Comparison of ENCODE assay signal across 7 mouse cellular contexts in the genomic region with DNA sequence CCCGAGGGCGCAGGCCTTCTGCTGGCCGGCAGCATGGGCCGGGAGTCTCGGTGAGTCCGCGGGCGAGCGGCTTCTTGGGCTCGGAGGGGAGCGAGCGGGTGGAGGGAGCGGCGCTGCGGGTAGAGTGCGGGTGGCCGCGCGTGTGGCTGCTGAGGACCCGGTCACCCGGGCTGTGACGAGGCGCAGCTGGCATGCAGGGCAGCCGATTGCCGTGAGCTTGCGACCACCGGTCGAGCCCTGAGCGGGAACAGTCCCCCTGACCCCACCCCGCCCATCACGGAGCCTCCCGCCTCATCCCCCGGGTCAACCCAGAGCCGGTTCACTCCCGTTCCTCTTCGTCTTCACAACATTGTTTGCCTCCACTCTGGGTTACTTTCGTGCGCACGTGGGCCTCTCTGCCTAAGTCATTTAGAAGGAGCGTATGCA. TPM values are rescaled to one million over a fixed set of nuclear protein-coding genes. Genes with fewer than 3 reads are reported as not detected.
DNase-seq lines count a peak whose midpoint lies in the region; ATAC-seq and TF ChIP-seq lines count a peak whose summit lies in the region.

No protein-coding gene starts in this region.

- under 1% methylated on average over 36 of the region's 40 CpGs for WGBS in neural tube, embryonic 11.5 days
- WGBS in limb, embryonic 12.5 days, result 1% methylated on average over 36 of the region's 40 CpGs
- under 1% methylated on average over 40 of the region's 40 CpGs for WGBS in small intestine, adult 2 months

- ATAC-seq in neural tube, embryonic 11.5 days (ENCODE audit: insufficient read depth, low FRiP score, low TSS enrichment), result 0 out of 2 replicates have a peak, but pooled peaks have one; percentile 13
- ATAC-seq in limb, embryonic 12.5 days (ENCODE audit: insufficient number of reproducible peaks, insufficient read depth, low FRiP score, low TSS enrichment, low read depth), result no peak

- H3K4me1 ChIP-seq in neural tube, embryonic 11.5 days (ENCODE audit: control insufficient read depth, insufficient read depth, low read length), result peaks cover 4% of the 10 kb centered on the region; the same call in 1 of the 2 replicates
- peaks cover 29% of the 10 kb centered on the region for H3K4me1 ChIP-seq in erythroblast, embryonic 14.5 days (ENCODE audit: control insufficient read depth)
- H3K4me1 ChIP-seq in limb, embryonic 12.5 days (replicated peaks), result peaks cover 14% of the 10 kb centered on the region
- peaks cover 3% of the 10 kb centered on the region for H3K4me1 ChIP-seq in small intestine, adult 2 months (ENCODE audit: control insufficient read depth, insufficient read depth, insufficient read length, low read length)

- no peaks in the 10 kb centered on the region for H3K27me3 ChIP-seq in neural tube, embryonic 11.5 days (ENCODE audit: control insufficient read depth, insufficient read depth, low read length)
- no peaks in the 10 kb centered on the region for H3K27me3 ChIP-seq in erythroblast, embryonic 14.5 days (ENCODE audit: control insufficient read depth)
- H3K27me3 ChIP-seq in limb, embryonic 12.5 days, result no peaks in the 10 kb centered on the region
- H3K27me3 ChIP-seq in small intestine, adult 2 months (ENCODE audit: control insufficient read depth, insufficient read depth, low read length), result no peaks in the 10 kb centered on the region

- H3K9me3 ChIP-seq in neural tube, embryonic 11.5 days (ENCODE audit: control insufficient read depth, low read length), result no peaks in the 10 kb centered on the region
- H3K9me3 ChIP-seq in erythroblast, embryonic 14.5 days (ENCODE audit: control insufficient read depth, low read length), result no peaks in the 10 kb centered on the region
- H3K9me3 ChIP-seq in limb, embryonic 12.5 days, result no peaks in the 10 kb centered on the region

- H3K9ac ChIP-seq in neural tube, embryonic 11.5 days (ENCODE audit: low read length), result peak overlapping the region; percentile 91
- peak overlapping the region; percentile 84 for H3K9ac ChIP-seq in limb, embryonic 12.5 days (replicated peaks)

- H3K27ac ChIP-seq in neural tube, embryonic 11.5 days (ENCODE audit: low read depth, low read length), result no peak overlapping the region
- 0 out of 2 replicates have a peak overlapping the region, but pooled peaks have one; percentile 56 for H3K27ac ChIP-seq in limb, embryonic 12.5 days
- no peak overlapping the region for H3K27ac ChIP-seq in small intestine, adult 2 months (ENCODE audit: insufficient read depth, low read depth, low read length)

- peak overlapping the region; percentile 90 for H3K4me3 ChIP-seq in neural tube, embryonic 11.5 days (ENCODE audit: low read depth, low read length)
- peak overlapping the region; percentile 79 for H3K4me3 ChIP-seq in erythroblast, embryonic 14.5 days (replicated peaks)
- H3K4me3 ChIP-seq in limb, embryonic 12.5 days (replicated peaks), result peak overlapping the region; percentile 99
- peak overlapping the region; percentile 86 for H3K4me3 ChIP-seq in small intestine, adult 2 months (ENCODE audit: low read depth, low read length)

- no peak for DNase-seq in neural tube, embryonic 11.5 days (ENCODE audit: low spot score)
- DNase-seq in neural tube, embryonic 10.5 days (ENCODE audit: extremely low spot score, low spot score), result no peak
- DNase-seq in thymus, postnatal 4 days, result no peak
- DNase-seq in frontal cortex, adult 2 months (ENCODE audit: extremely low spot score in 1 of 2, low spot score in 1 of 2), result no peak

- TF ChIP-seq POLR2A in small intestine, adult 2 months (IDR thresholded peaks at IDR 0.05; ENCODE audit: low read depth, low read length), result no peak

- peaks cover 2% of the 10 kb centered on the region; the same call in 1 of the 2 replicates for H3K36me3 ChIP-seq in neural tube, embryonic 11.5 days (ENCODE audit: control insufficient read depth, insufficient read depth, low read length)
- H3K36me3 ChIP-seq in erythroblast, embryonic 14.5 days (ENCODE audit: control insufficient read depth), result peaks cover 58% of the 10 kb centered on the region
- H3K36me3 ChIP-seq in limb, embryonic 12.5 days, result peaks cover 58% of the 10 kb centered on the region
- peaks cover 15% of the 10 kb centered on the region for H3K36me3 ChIP-seq in small intestine, adult 2 months (ENCODE audit: control insufficient read depth, insufficient read depth, low read length)

- no peak for TF ChIP-seq CTCF in small intestine, adult 2 months (IDR thresholded peaks at IDR 0.05; ENCODE audit: extremely low read depth, insufficient read length, insufficient replicate concordance, low read depth, low read length)

- peak overlapping the region; percentile 81 for H3K4me2 ChIP-seq in neural tube, embryonic 11.5 days (ENCODE audit: low read depth)
- H3K4me2 ChIP-seq in limb, embryonic 12.5 days, result peak overlapping the region; percentile 87

RNA-seq across cellular contexts. Expression of gene Ddx46, which starts 0.3 kb away (rescaled TPM):
- polyA plus RNA-seq in neural tube, embryonic 11.5 days (2014; fragmentation: Nextera tagmentation; extraction: Ambion mirVana), result 52.9 and 53.4 TPM in 2 replicates
- 1.9 and 2.0 TPM in 2 replicates for polyA plus RNA-seq in erythroblast, embryonic 14.5 days (2012)
- polyA plus RNA-seq in limb, embryonic 12.5 days (2016; fragmentation: Nextera tagmentation; extraction: Ambion mirVana), result 45.1 and 45.3 TPM in 2 replicates
- polyA plus RNA-seq in small intestine, adult 2 months (2012; rRNA removed), result 2.2 and 5.1 TPM in 2 replicates
- polyA plus RNA-seq in frontal cortex, adult 2 months (2012; rRNA removed), result 51.7 and 54.2 TPM in 2 replicates

RNA-seq across cellular contexts. Expression of gene Caml, which starts 12.4 kb away (rescaled TPM):
- 68.0 and 69.2 TPM in 2 replicates for polyA plus RNA-seq in neural tube, embryonic 11.5 days (2014; fragmentation: Nextera tagmentation; extraction: Ambion mirVana)
- 1.9 and 2.3 TPM in 2 replicates for polyA plus RNA-seq in erythroblast, embryonic 14.5 days (2012)
- 59.1 and 60.5 TPM in 2 replicates for polyA plus RNA-seq in limb, embryonic 12.5 days (2016; fragmentation: Nextera tagmentation; extraction: Ambion mirVana)
- polyA plus RNA-seq in small intestine, adult 2 months (2012; rRNA removed), result 3.8 and 5.7 TPM in 2 replicates
- 67.9 and 74.5 TPM in 2 replicates for polyA plus RNA-seq in frontal cortex, adult 2 months (2012; rRNA removed)

RNA-seq across cellular contexts. Expression of gene B4galt7, which starts 35.5 kb away (rescaled TPM):
- polyA plus RNA-seq in neural tube, embryonic 11.5 days (2014; fragmentation: Nextera tagmentation; extraction: Ambion mirVana), result 21.7 and 22.0 TPM in 2 replicates
- 0.39 and 0.50 TPM in 2 replicates for polyA plus RNA-seq in erythroblast, embryonic 14.5 days (2012)
- polyA plus RNA-seq in limb, embryonic 12.5 days (2016; fragmentation: Nextera tagmentation; extraction: Ambion mirVana), result 31.5 and 34.7 TPM in 2 replicates
- polyA plus RNA-seq in small intestine, adult 2 months (2012; rRNA removed), result 11.4 and 16.7 TPM in 2 replicates
- 30.3 and 33.1 TPM in 2 replicates for polyA plus RNA-seq in frontal cortex, adult 2 months (2012; rRNA removed)

RNA-seq across cellular contexts. Expression of gene B230219D22Rik, which starts 57.8 kb away (rescaled TPM):
- 73.8 and 77.8 TPM in 2 replicates for polyA plus RNA-seq in neural tube, embryonic 11.5 days (2014; fragmentation: Nextera tagmentation; extraction: Ambion mirVana)
- 0.18 and 0.29 TPM in 2 replicates for polyA plus RNA-seq in erythroblast, embryonic 14.5 days (2012)
- 78.7 and 84.5 TPM in 2 replicates for polyA plus RNA-seq in limb, embryonic 12.5 days (2016; fragmentation: Nextera tagmentation; extraction: Ambion mirVana)
- polyA plus RNA-seq in small intestine, adult 2 months (2012; rRNA removed), result 4.9 and 7.5 TPM in 2 replicates
- polyA plus RNA-seq in frontal cortex, adult 2 months (2012; rRNA removed), result 63.2 and 66.6 TPM in 2 replicates
